In genomic region chr14:16312599-16312998, GRCm38 (mm10) we compare ENCODE assay signal across 20 mouse cellular contexts.
"Had no signal": no experiment of that assay in that cellular context is flagged by ENCODE, and none has a peak within 500 bp of the region (broad histone marks: within the 10 kb centered on the region; RNA-seq: fewer than 3 reads in every experiment).

No protein-coding gene starts in this region.

- DNase-seq: lung, adult 18-20 months; lung, embryonic 14.5 days; lung, postnatal 10 days; lung, postnatal 4 days; midbrain, embryonic 14.5 days; retina, postnatal 1 day; right cerebral cortex, adult 18-20 months; right cerebral cortex, postnatal 25 days; right cerebral cortex, postnatal 4 days; thymus, adult 2 months; thymus, postnatal 25 days; thymus, postnatal 4 days had no signal

- H3K4me2 ChIP-seq: lung, embryonic 14.5 days; midbrain, embryonic 12.5 days; neural tube, embryonic 13.5 days; neural tube, embryonic 15.5 days; stomach, embryonic 15.5 days had no signal

- H3K9me3 ChIP-seq: midbrain, embryonic 10.5 days; midbrain, embryonic 12.5 days; neural tube, embryonic 13.5 days; neural tube, embryonic 15.5 days; stomach, embryonic 15.5 days had no signal

- H3K4me1 ChIP-seq: midbrain, embryonic 10.5 days; midbrain, embryonic 12.5 days; stomach, embryonic 15.5 days had no signal

- H3K27ac ChIP-seq: midbrain, embryonic 10.5 days; midbrain, embryonic 12.5 days; neural tube, embryonic 13.5 days; neural tube, embryonic 15.5 days; stomach, embryonic 15.5 days; stomach, postnatal 0 days had no signal

- H3K36me3 ChIP-seq: midbrain, embryonic 10.5 days; midbrain, embryonic 12.5 days; neural tube, embryonic 13.5 days; neural tube, embryonic 15.5 days had no signal

- H3K27me3 ChIP-seq: midbrain, embryonic 12.5 days; neural tube, embryonic 13.5 days; neural tube, embryonic 15.5 days; stomach, embryonic 15.5 days had no signal

- H3K9ac ChIP-seq: lung, embryonic 14.5 days; midbrain, embryonic 12.5 days; neural tube, embryonic 13.5 days; neural tube, embryonic 15.5 days; stomach, embryonic 15.5 days had no signal

- H3K4me3 ChIP-seq: midbrain, embryonic 10.5 days; midbrain, embryonic 12.5 days; myocyte; neural tube, embryonic 13.5 days; neural tube, embryonic 15.5 days; stomach, embryonic 15.5 days had no signal

- ATAC-seq: midbrain, embryonic 16.5 days had no signal
